Mouse (Mus musculus): ENCODE data around the gene Gm49336.
A peak's percentile ranks its signal among the peaks of the same experiment; 100 is the strongest.

Gm49336 gene

GRCm38 (mm10) chr14:60238551-60238950, 12.8 kb downstream of the Gm49336 start:
- DNase-seq (ENCODE audit: low spot score): no peak

GRCm38 (mm10) chr14:60219886-60220285, 31.4 kb downstream of the Gm49336 start:
- DNase-seq (ENCODE audit: low spot score): no peak

- no peak for DNase-seq (ENCODE audit: low spot score)
Observed at GRCm38 (mm10) chr14:60217616-60218015, 33.7 kb downstream of the Gm49336 start.

GRCm38 (mm10) chr14:60216125-60216524, 35.2 kb downstream of the Gm49336 start:
- no peak for DNase-seq (ENCODE audit: low spot score)

- DNase-seq (ENCODE audit: low spot score): no peak
Observed at GRCm38 (mm10) chr14:60215000-60215399, 36.3 kb downstream of the Gm49336 start.

GRCm38 (mm10) chr14:60214040-60214439, 37.3 kb downstream of the Gm49336 start:
- DNase-seq (ENCODE audit: low spot score): no peak

- DNase-seq (ENCODE audit: low spot score): no peak
Observed at GRCm38 (mm10) chr14:60209166-60209565, 42.1 kb downstream of the Gm49336 start.

- no peak for DNase-seq (ENCODE audit: low spot score)
Observed at GRCm38 (mm10) chr14:60204993-60205392, 46.3 kb downstream of the Gm49336 start.

- no peak for DNase-seq (ENCODE audit: low spot score)
Observed at GRCm38 (mm10) chr14:60196884-60197283, 54.4 kb downstream of the Gm49336 start, which contains the start of gene Atp8a2. Atp8a2 (minus strand) TSS chr14:60197179.

- DNase-seq (ENCODE audit: low spot score): no peak
Observed at GRCm38 (mm10) chr14:60195999-60196398, 55.3 kb downstream of the Gm49336 start.

- no peak for DNase-seq (ENCODE audit: low spot score)
Observed at GRCm38 (mm10) chr14:60194606-60195005, 56.7 kb downstream of the Gm49336 start.

- DNase-seq (ENCODE audit: low spot score): no peak
Observed at GRCm38 (mm10) chr14:60189771-60190170, 61.5 kb downstream of the Gm49336 start.

- DNase-seq (ENCODE audit: low spot score): no peak
Observed at GRCm38 (mm10) chr14:60188201-60188825, 63.0 kb downstream of the Gm49336 start.

- no peak for DNase-seq (ENCODE audit: low spot score)
Observed at GRCm38 (mm10) chr14:60181306-60181705, 70.0 kb downstream of the Gm49336 start.

- no peak for DNase-seq (ENCODE audit: low spot score)
Observed at GRCm38 (mm10) chr14:60178571-60178955, 72.7 kb downstream of the Gm49336 start.

- no peak for DNase-seq (ENCODE audit: low spot score)
Observed at GRCm38 (mm10) chr14:60177614-60178570, 73.4 kb downstream of the Gm49336 start.

- DNase-seq (ENCODE audit: low spot score): peak; percentile 58
Observed at GRCm38 (mm10) chr14:60176891-60177613, 74.3 kb downstream of the Gm49336 start.

GRCm38 (mm10) chr14:60176469-60176890, 74.8 kb downstream of the Gm49336 start:
- DNase-seq (ENCODE audit: low spot score): no peak

GRCm38 (mm10) chr14:60172286-60173055, 78.8 kb downstream of the Gm49336 start:
- no peak for DNase-seq (ENCODE audit: low spot score)

- DNase-seq (ENCODE audit: low spot score): no peak
Observed at GRCm38 (mm10) chr14:60170845-60171610, 80.3 kb downstream of the Gm49336 start.

GRCm38 (mm10) chr14:60163367-60163766, 87.9 kb downstream of the Gm49336 start:
- no peak for DNase-seq (ENCODE audit: low spot score)
